Mouse (Mus musculus) kidney, postnatal 0 days (tissue): ENCODE data around the gene Abhd5. TPM values are rescaled to one million over a fixed set of nuclear protein-coding genes. Genes with fewer than 3 reads are reported as not detected.
"Not testable (repeated sequence)": the region's sequence is repeated elsewhere in the genome, so short reads cannot be mapped to it uniquely, and the experiment has no call there.

Experiments used
- ATAC-seq: fragments of 200-750 bp; cut with Nextera tagmentation; replicated peaks from 2 replicates; pipeline ENCODE4 v1.8.0; 2017; ENCODE audit warnings: low read depth, moderate number of reproducible peaks, moderate TSS enrichment, moderate library complexity; ENCODE audit not compliant: low FRiP score
- DNase-seq: peaks from one replicate; pipeline ENCODE4 v3.0.0-alpha.2; 2016; ENCODE audit warnings: low spot score
- H3K27ac ChIP-seq: fragments of 300-500 bp; sonication (generic); 2 replicates; pipeline ENCODE4 v1.5.1; 2014; ENCODE audit warnings: mild to moderate bottlenecking
- H3K27me3 ChIP-seq: fragments of 300-500 bp; sonication (generic); 2 replicates; pipeline ENCODE4 v1.6.1; 2014; ENCODE audit warnings: low read length, mixed read lengths; ENCODE audit not compliant: insufficient read depth
- H3K36me3 ChIP-seq: fragments of 300-500 bp; sonication (generic); 2 replicates; pipeline ENCODE4 v1.6.1; 2014; ENCODE audit warnings: low read length, mixed read lengths; ENCODE audit not compliant: insufficient read depth
- H3K4me1 ChIP-seq: fragments of 300-500 bp; sonication (generic); replicated peaks from 2 replicates; pipeline ENCODE4 v1.6.1; 2014; ENCODE audit warnings: antibody characterized with exemption, low read length, mixed read lengths; ENCODE audit not compliant: insufficient read depth
- H3K4me2 ChIP-seq: fragments of 300-500 bp; sonication (generic); 2 replicates; pipeline ENCODE4 v1.6.1; 2014; ENCODE audit warnings: mild to moderate bottlenecking, low read length, moderate library complexity, mixed read lengths
- H3K4me3 ChIP-seq: fragments of 300-500 bp; sonication (generic); replicated peaks from 2 replicates; pipeline ENCODE4 v1.5.1; 2014; ENCODE audit warnings: low read depth, low read length
- H3K9ac ChIP-seq: fragments of 300-500 bp; sonication (generic); 2 replicates; pipeline ENCODE4 v1.6.1; 2014; ENCODE audit warnings: low read depth, low read length
- H3K9me3 ChIP-seq: fragments of 300-500 bp; sonication (generic); replicated peaks from 2 replicates; pipeline ENCODE4 v1.6.1; 2016; ENCODE audit warnings: low read length, inconsistent platforms, mixed read lengths
- CTCF ChIP-seq: IDR thresholded peaks from 2 replicates; pipeline ENCODE4 v1.5.1; 2016; ENCODE audit warnings: antibody characterized with exemption, low read depth, mild to moderate bottlenecking, moderate library complexity
- WGBS: fragments of 180-500 bp; shearing (Covaris S2); extraction: QIAGEN DNeasy Blood & Tissue Kit; methylation state at CpG from one replicate; pipeline ENCODE4 v1.1.7; 2014; 5-methylcytosine and 5-hydroxymethylcytosine counted together
- polyA plus RNA-seq: library from polyadenylated mRNA; unstranded; fragments of >200 nt; fragmentation: Nextera tagmentation; extraction: Ambion mirVana; gene quantifications from 2 replicates; pipeline ENCODE4 v1.2.1, GENCODE M21; 2015

The Abhd5 gene
- polyA plus RNA-seq, 1 experiment from 2014 or later = 30.3 TPM

GRCm38 (mm10) chr9:122312296-122312990 is 39.0 kb upstream of the Abhd5 start:
- H3K27ac ChIP-seq = no peak overlapping the region
- no peak overlapping the region for H3K4me2 ChIP-seq
- no peak for TF ChIP-seq CTCF
- DNase-seq (no peak), ATAC-seq (no peak)
- no peaks in the 10 kb centered on the region for H3K9me3 ChIP-seq
- no peak overlapping the region for H3K4me3 ChIP-seq
- no peaks in the 10 kb centered on the region for H3K27me3 ChIP-seq
- no peaks in the 10 kb centered on the region for H3K36me3 ChIP-seq
- whole genome bisulfite sequencing = 83% methylated on average over 7 of the region's 7 CpGs
- no peak overlapping the region for H3K9ac ChIP-seq
- no peaks in the 10 kb centered on the region for H3K4me1 ChIP-seq

GRCm38 (mm10) chr9:122313128-122313527 is 38.3 kb upstream of the Abhd5 start:
- H3K4me2 ChIP-seq, H3K4me3 ChIP-seq, H3K9ac ChIP-seq, ATAC-seq, H3K36me3 ChIP-seq, H3K27me3 ChIP-seq, H3K27ac ChIP-seq, DNase-seq, H3K4me1 ChIP-seq, H3K9me3 ChIP-seq: not testable (repeated sequence)
- WGBS = 37% methylated on average over 1 of the region's 1 CpGs

DNA sequence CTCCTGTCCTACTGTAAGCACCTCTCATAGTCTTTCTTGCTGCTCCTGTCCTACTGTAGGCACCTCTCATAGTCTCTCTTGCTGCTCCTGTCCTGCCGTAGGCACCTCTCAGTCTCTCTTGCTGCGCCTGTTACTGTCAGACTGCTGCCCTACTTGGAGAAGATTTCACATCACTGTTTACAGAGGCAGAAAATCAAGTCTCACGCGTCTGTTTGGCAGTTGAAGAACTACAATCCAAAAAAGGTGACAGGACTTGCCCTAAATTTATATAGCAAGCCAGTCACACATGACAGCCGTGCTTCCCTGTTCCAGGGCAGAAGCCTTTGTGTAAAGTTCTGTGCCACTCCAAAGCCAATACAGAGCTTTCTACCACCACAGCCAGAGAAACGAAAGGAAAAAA is 37.0 kb upstream of the Abhd5 start:
- ATAC-seq (no peak), DNase-seq (no peak)
- Histone ChIP-seq H3K9me3 (no peaks in the 10 kb centered on the region), H3K4me2 (no peak overlapping the region), H3K9ac (no peak overlapping the region), H3K27ac (no peak overlapping the region), H3K4me1 (no peaks in the 10 kb centered on the region), H3K36me3 (no peaks in the 10 kb centered on the region), H3K4me3 (no peak overlapping the region), H3K27me3 (no peaks in the 10 kb centered on the region)
- 88% methylated on average over 6 of the region's 6 CpGs for WGBS
- no peak for TF ChIP-seq CTCF

GRCm38 (mm10) chr9:122314942-122315341 is 36.5 kb upstream of the Abhd5 start:
- Histone ChIP-seq H3K4me3 (no peak overlapping the region), H3K36me3 (no peaks in the 10 kb centered on the region), H3K4me2 (no peak overlapping the region), H3K9ac (no peak overlapping the region), H3K9me3 (no peaks in the 10 kb centered on the region), H3K27me3 (no peaks in the 10 kb centered on the region), H3K27ac (no peak overlapping the region), H3K4me1 (no peaks in the 10 kb centered on the region)
- WGBS = 62% methylated on average over 4 of the region's 4 CpGs
- DNase-seq (no peak), ATAC-seq (no peak)
- no peak for TF ChIP-seq CTCF

DNA sequence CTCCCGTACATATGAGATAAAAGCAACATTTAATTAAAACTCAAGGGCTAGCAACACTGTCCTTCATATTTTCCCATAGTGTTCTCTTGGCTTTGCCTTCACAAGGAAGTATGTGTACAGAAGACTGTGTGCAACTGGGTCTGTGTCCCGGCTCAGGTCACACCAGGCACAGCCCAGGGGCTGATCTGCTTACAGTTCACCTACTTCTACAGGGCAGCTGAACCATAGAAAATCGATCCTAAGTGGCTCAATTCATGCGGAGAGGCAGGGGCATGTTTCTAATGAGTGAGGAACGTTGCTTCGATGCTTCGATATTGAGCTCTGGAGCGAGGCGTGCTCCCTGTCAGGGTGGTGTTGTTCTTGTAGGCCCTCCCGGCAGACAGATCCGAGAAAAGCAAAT is 35.9 kb upstream of the Abhd5 start:
- Histone ChIP-seq H3K9me3 (no peaks in the 10 kb centered on the region), H3K4me1 (no peaks in the 10 kb centered on the region), H3K27me3 (no peaks in the 10 kb centered on the region), H3K9ac (no peak overlapping the region), H3K36me3 (no peaks in the 10 kb centered on the region), H3K4me3 (no peak overlapping the region), H3K27ac (no peak overlapping the region), H3K4me2 (no peak overlapping the region)
- ATAC-seq (no peak), DNase-seq (no peak)
- TF ChIP-seq CTCF = no peak
- 52% methylated on average over 11 of the region's 11 CpGs for WGBS

GRCm38 (mm10) chr9:122316562-122316961 is 34.8 kb upstream of the Abhd5 start:
- Histone ChIP-seq H3K9ac (no peak overlapping the region), H3K36me3 (no peaks in the 10 kb centered on the region), H3K4me1 (no peaks in the 10 kb centered on the region), H3K27ac (no peak overlapping the region), H3K4me2 (no peak overlapping the region), H3K27me3 (no peaks in the 10 kb centered on the region), H3K9me3 (no peaks in the 10 kb centered on the region), H3K4me3 (no peak overlapping the region)
- TF ChIP-seq CTCF = no peak
- ATAC-seq = no peak
- WGBS = 87% methylated on average over 7 of the region's 7 CpGs
- no peak for DNase-seq

- DNase-seq = no peak
Measured at GRCm38 (mm10) chr9:122320626-122321025, 30.8 kb upstream of the Abhd5 start.

More at GRCm38 (mm10) chr9:122320626-122321025, 30.8 kb upstream of the Abhd5 start:
- Histone ChIP-seq H3K9ac (no peak overlapping the region), H3K9me3 (no peaks in the 10 kb centered on the region), H3K36me3 (no peaks in the 10 kb centered on the region), H3K27me3 (no peaks in the 10 kb centered on the region), H3K4me1 (no peaks in the 10 kb centered on the region), H3K4me3 (no peak overlapping the region), H3K4me2 (no peak overlapping the region), H3K27ac (no peak overlapping the region)
- ATAC-seq = no peak
- no peak for TF ChIP-seq CTCF
- WGBS = 89% methylated on average over 4 of the region's 4 CpGs
